Comparison of ENCODE assay signal across 21 mouse cellular contexts in the genomic region with DNA sequence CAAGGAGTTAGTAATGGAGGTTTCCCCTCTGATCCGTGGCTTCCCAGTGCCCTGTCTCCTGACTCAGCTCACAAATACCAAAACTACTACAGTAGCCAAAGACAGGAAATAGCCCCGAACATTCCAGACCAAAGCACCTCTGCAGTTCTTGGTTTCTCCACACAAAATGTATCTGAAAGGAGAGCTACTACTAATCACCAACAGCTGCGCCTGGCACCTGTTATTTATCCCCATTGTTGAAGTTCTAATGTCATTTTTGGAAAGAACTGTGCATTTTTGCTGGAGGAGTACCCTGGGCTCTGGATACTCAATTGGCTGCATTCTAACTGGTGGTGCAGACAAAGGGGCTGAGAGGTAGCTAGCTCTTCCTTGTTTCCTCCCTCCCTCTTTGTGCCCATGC. TPM values are rescaled to one million over a fixed set of nuclear protein-coding genes. Genes with fewer than 3 reads are reported as not detected.
DNase-seq lines count a peak whose midpoint lies in the region; ATAC-seq and TF ChIP-seq lines count a peak whose summit lies in the region.
"Had no signal": no experiment of that assay in that cellular context is flagged by ENCODE, and none has a peak within 500 bp of the region (broad histone marks: within the 10 kb centered on the region; RNA-seq: fewer than 3 reads in every experiment).

No protein-coding gene starts in this region.

- peak; percentile 30 for DNase-seq in embryonic facial prominence, embryonic 14.5 days (ENCODE audit: low spot score)
- no peak for DNase-seq in embryonic facial prominence, embryonic 10.5 days (ENCODE audit: low spot score)
- no peak for DNase-seq in layer of hippocampus, adult 2 months (ENCODE audit: low spot score in 2 of 2)
- no peak for DNase-seq in layer of hippocampus, adult 8-10 months (ENCODE audit: low spot score in 2 of 2)
- DNase-seq in yolk sac, embryonic 10.5 days (ENCODE audit: low spot score) = no peak
- DNase-seq: adrenal gland, postnatal 10 days; cerebellum, adult 11 months; cerebellum, adult 8-10 months; cerebellum, postnatal 14 days; embryo, embryonic 11 days; gastrocnemius, adult 2 months; gastrocnemius, postnatal 25 days; heart, adult 18-20 months; kidney, adult 11 months had no signal

- ATAC-seq in embryonic facial prominence, embryonic 14.5 days (ENCODE audit: low read depth) = no peak
- no peak for ATAC-seq in intestine, postnatal 0 days
- no peak for ATAC-seq in neural tube, embryonic 15.5 days (ENCODE audit: low FRiP score)
- ATAC-seq: forebrain, embryonic 14.5 days had no signal

- 55% methylated on average over 3 of the region's 3 CpGs for WGBS in embryonic facial prominence, embryonic 14.5 days
- WGBS in embryonic facial prominence, embryonic 10.5 days = 78% methylated on average over 3 of the region's 3 CpGs
- WGBS in intestine, postnatal 0 days = 64% methylated on average over 3 of the region's 3 CpGs
- 85% methylated on average over 3 of the region's 3 CpGs for WGBS in neural tube, embryonic 15.5 days

- H3K27me3 ChIP-seq in embryonic facial prominence, embryonic 14.5 days (replicated peaks; ENCODE audit: control insufficient read depth, insufficient read depth, low read length) = no peaks in the 10 kb centered on the region
- H3K27me3 ChIP-seq in embryonic facial prominence, embryonic 10.5 days (replicated peaks; ENCODE audit: low read depth, poor library complexity, severe bottlenecking) = no peaks in the 10 kb centered on the region
- no peaks in the 10 kb centered on the region for H3K27me3 ChIP-seq in intestine, postnatal 0 days (replicated peaks; ENCODE audit: control insufficient read depth, insufficient read depth, low read length)
- no peaks in the 10 kb centered on the region for H3K27me3 ChIP-seq in neural tube, embryonic 15.5 days (replicated peaks)
- H3K27me3 ChIP-seq: embryonic facial prominence, embryonic 12.5 days had no signal

- no peaks in the 10 kb centered on the region for H3K36me3 ChIP-seq in embryonic facial prominence, embryonic 14.5 days (ENCODE audit: control insufficient read depth, insufficient read depth, low read length)
- no peaks in the 10 kb centered on the region for H3K36me3 ChIP-seq in embryonic facial prominence, embryonic 10.5 days (replicated peaks)
- no peaks in the 10 kb centered on the region for H3K36me3 ChIP-seq in intestine, postnatal 0 days (ENCODE audit: control insufficient read depth, insufficient read depth)
- H3K36me3 ChIP-seq in neural tube, embryonic 15.5 days = no peaks in the 10 kb centered on the region
- H3K36me3 ChIP-seq: embryonic facial prominence, embryonic 12.5 days; hindbrain, embryonic 10.5 days had no signal

- no peaks in the 10 kb centered on the region for H3K9me3 ChIP-seq in embryonic facial prominence, embryonic 14.5 days (ENCODE audit: control insufficient read depth, low read length)
- no peaks in the 10 kb centered on the region for H3K9me3 ChIP-seq in embryonic facial prominence, embryonic 10.5 days
- H3K9me3 ChIP-seq in intestine, postnatal 0 days (ENCODE audit: control insufficient read depth) = no peaks in the 10 kb centered on the region
- no peaks in the 10 kb centered on the region for H3K9me3 ChIP-seq in neural tube, embryonic 15.5 days (replicated peaks)
- H3K9me3 ChIP-seq: embryonic facial prominence, embryonic 12.5 days; hindbrain, embryonic 10.5 days had no signal

- no peak overlapping the region for H3K4me3 ChIP-seq in embryonic facial prominence, embryonic 14.5 days (ENCODE audit: low read depth, low read length)
- H3K4me3 ChIP-seq in embryonic facial prominence, embryonic 10.5 days = no peak overlapping the region
- H3K4me3 ChIP-seq in layer of hippocampus, adult 2 months = no peak overlapping the region
- H3K4me3 ChIP-seq in intestine, postnatal 0 days (ENCODE audit: low read depth, low read length) = no peak overlapping the region
- no peak overlapping the region for H3K4me3 ChIP-seq in neural tube, embryonic 15.5 days (replicated peaks)
- H3K4me3 ChIP-seq: embryonic facial prominence, embryonic 12.5 days; gastrocnemius, adult 2 months; hindbrain, embryonic 10.5 days had no signal

- H3K4me2 ChIP-seq in embryonic facial prominence, embryonic 14.5 days (ENCODE audit: low read depth, low read length) = no peak overlapping the region
- H3K4me2 ChIP-seq in intestine, postnatal 0 days (replicated peaks; ENCODE audit: low read depth) = no peak overlapping the region
- no peak overlapping the region for H3K4me2 ChIP-seq in neural tube, embryonic 15.5 days
- H3K4me2 ChIP-seq: embryonic facial prominence, embryonic 12.5 days; heart, embryonic 11.5 days; hindbrain, embryonic 14.5 days had no signal

- H3K4me1 ChIP-seq in embryonic facial prominence, embryonic 14.5 days (ENCODE audit: control insufficient read depth, insufficient read depth, low read length) = no peaks in the 10 kb centered on the region; the same call in 1 of the 2 replicates
- H3K4me1 ChIP-seq in embryonic facial prominence, embryonic 10.5 days = no peaks in the 10 kb centered on the region
- peaks cover 14% of the 10 kb centered on the region for H3K4me1 ChIP-seq in intestine, postnatal 0 days (replicated peaks; ENCODE audit: control insufficient read depth, insufficient read depth, low read length)
- H3K4me1 ChIP-seq in neural tube, embryonic 15.5 days = no peaks in the 10 kb centered on the region
- H3K4me1 ChIP-seq: embryonic facial prominence, embryonic 12.5 days had no signal

- no peak overlapping the region for H3K27ac ChIP-seq in embryonic facial prominence, embryonic 14.5 days (replicated peaks; ENCODE audit: low read depth, low read length)
- H3K27ac ChIP-seq in embryonic facial prominence, embryonic 10.5 days (replicated peaks) = no peak overlapping the region
- no peak overlapping the region for H3K27ac ChIP-seq in layer of hippocampus, adult 2 months
- H3K27ac ChIP-seq in intestine, postnatal 0 days (ENCODE audit: low read depth, low read length) = peak overlapping the region; percentile 50; the same call in 1 of the 2 replicates
- no peak overlapping the region for H3K27ac ChIP-seq in neural tube, embryonic 15.5 days (replicated peaks)
- H3K27ac ChIP-seq: embryonic facial prominence, embryonic 12.5 days; gastrocnemius, adult 2 months; hindbrain, embryonic 10.5 days; hindbrain, embryonic 14.5 days had no signal

- no peak overlapping the region for H3K9ac ChIP-seq in embryonic facial prominence, embryonic 14.5 days (ENCODE audit: low read depth, low read length)
- H3K9ac ChIP-seq in intestine, postnatal 0 days (ENCODE audit: low read depth, low read length) = no peak overlapping the region
- H3K9ac ChIP-seq in neural tube, embryonic 15.5 days (replicated peaks) = no peak overlapping the region
- H3K9ac ChIP-seq: embryonic facial prominence, embryonic 12.5 days; hindbrain, embryonic 14.5 days had no signal

- TF ChIP-seq CTCF in layer of hippocampus, adult 2 months (conservative IDR thresholded peaks at IDR 0.05) = peak; percentile 15; the same call in 1 of the 2 replicates
- TF ChIP-seq CTCF in intestine, postnatal 0 days (IDR thresholded peaks at IDR 0.05; ENCODE audit: low read depth) = no peak

RNA-seq across cellular contexts. Expression of a gene that starts 19.6 kb away (rescaled TPM):
- 8.4 and 8.7 TPM in 2 replicates for polyA plus RNA-seq in embryonic facial prominence, embryonic 14.5 days (2014; fragmentation: Nextera tagmentation; extraction: Ambion mirVana)
- 13.2 and 22.1 TPM in 2 replicates for polyA plus RNA-seq in embryonic facial prominence, embryonic 10.5 days (2016; fragmentation: Nextera tagmentation; extraction: Ambion mirVana)
- total RNA-seq in layer of hippocampus, adult 2 months (2021) = 10 to 100 TPM in 1 of 2 experiments, 1 to 10 TPM in 1; 8.8 to 14.0 TPM
- total RNA-seq in layer of hippocampus, adult 8-10 months (2022) = 10 to 100 TPM in 2 of 4 experiments, 1 to 10 TPM in 2; 8.7 to 12.3 (median 10.6) TPM
- 18.5 and 20.0 TPM in 2 replicates for polyA plus RNA-seq in intestine, postnatal 0 days (2015; fragmentation: Nextera tagmentation; extraction: Ambion mirVana)
- 11.7 and 14.1 TPM in 2 replicates for polyA plus RNA-seq in neural tube, embryonic 15.5 days (2015; fragmentation: Nextera tagmentation; extraction: Ambion mirVana)

RNA-seq across cellular contexts. Expression of a gene that starts 38.9 kb away (rescaled TPM):
- polyA plus RNA-seq in embryonic facial prominence, embryonic 14.5 days (2014; fragmentation: Nextera tagmentation; extraction: Ambion mirVana) = 23.1 and 24.7 TPM in 2 replicates
- polyA plus RNA-seq in embryonic facial prominence, embryonic 10.5 days (2016; fragmentation: Nextera tagmentation; extraction: Ambion mirVana) = 26.9 and 27.3 TPM in 2 replicates
- 10 to 100 TPM; 49.0 to 49.2 TPM for total RNA-seq in layer of hippocampus, adult 2 months (2021)
- total RNA-seq in layer of hippocampus, adult 8-10 months (2022) = 10 to 100 TPM; 45.0 to 55.4 (median 50.5) TPM
- 11.5 and 13.6 TPM in 2 replicates for polyA plus RNA-seq in intestine, postnatal 0 days (2015; fragmentation: Nextera tagmentation; extraction: Ambion mirVana)
- polyA plus RNA-seq in neural tube, embryonic 15.5 days (2015; fragmentation: Nextera tagmentation; extraction: Ambion mirVana) = 43.0 and 44.5 TPM in 2 replicates
